Mouse (Mus musculus) activated CD4-positive, CD25-positive, alpha-beta regulatory T cell, adult 9 weeks (primary cell): ENCODE data around the gene Topors. TPM values are rescaled to one million over a fixed set of nuclear protein-coding genes. Genes with fewer than 3 reads are reported as not detected.

Source experiments
- polyA plus RNA-seq: library from polyadenylated mRNA; unstranded; fragments of 100-300 nt; shearing (Covaris generic); gene quantifications from one replicate; pipeline ENCODE4 v1.2.1, GENCODE M21; 2017

The Topors gene
- polyA plus RNA-seq, result 33.5 TPM

GRCm38 (mm10) chr4:40269430-40270032 lies at the start of gene Topors, which contains the start of gene Smim27:
Topors (minus strand) TSS chr4:40269850.
Smim27 (plus strand) TSS chr4:40269579.

GRCm38 (mm10) chr4:40279276-40279900 lies 9.7 kb upstream of the Topors start, which contains the start of gene Ndufb6:
Ndufb6 (minus strand) TSS chr4:40279421.

GRCm38 (mm10) chr4:40239409-40240271 lies 30.0 kb downstream of the Topors start, which contains the start of gene Ddx58:
Ddx58 (minus strand) TSS chr4:40239828.

Other genes starting within 250 kb of the Topors start
- gene Aco1, start 126.8 kb downstream of the Topors start, polyA plus RNA-seq, result 35.9 TPM
- gene Ddx58, start 30.0 kb downstream of the Topors start, polyA plus RNA-seq, result 104 TPM
- 58.0 TPM for gene Smim27, start 271 bp downstream of the Topors start, polyA plus RNA-seq
- 138 TPM for gene Ndufb6, start 9.6 kb upstream of the Topors start, polyA plus RNA-seq
- gene Tmem215, start 202.3 kb upstream of the Topors start, polyA plus RNA-seq, result not detected